Mouse (Mus musculus): Measurements from ENCODE around the gene Gm3854. TPM values are rescaled to one million over a fixed set of nuclear protein-coding genes. Genes with fewer than 3 reads are reported as not detected.
"Not testable (repeated sequence)": the region's sequence is repeated elsewhere in the genome, so short reads cannot be mapped to it uniquely, and the experiment has no call there.

Gene Gm3854
- polyA plus RNA-seq, 1 experiment from 2014 or later: 3.4 TPM

GRCm38 (mm10) chr7:6363047-6363488, 19.5 kb downstream of the Gm3854 start, which contains the start of gene Zfp78:
Zfp78 (plus strand) TSS chr7:6363280.
- Histone ChIP-seq H3K9me3 (no peaks in the 10 kb centered on the region), H3K4me1 (replicated peaks) (peaks cover 16% of the 10 kb centered on the region)

GRCm38 (mm10) chr7:6364761-6365160, 21.2 kb downstream of the Gm3854 start:
- DNase-seq (ENCODE audit: low spot score): no peak
- Histone ChIP-seq H3K36me3 (no peaks in the 10 kb centered on the region), H3K27me3 (ENCODE audit: insufficient read depth, poor library complexity, severe bottlenecking) (no peaks in the 10 kb centered on the region), H3K27ac (no peak overlapping the region), H3K9me3 (no peaks in the 10 kb centered on the region), H3K4me1 (replicated peaks) (peaks cover 16% of the 10 kb centered on the region), H3K4me3 (no peak overlapping the region)
- WGBS: 77% methylated on average over 1 of the region's 1 CpGs

More at GRCm38 (mm10) chr7:6363047-6363488, 19.5 kb downstream of the Gm3854 start, which contains the start of gene Zfp78:
- Histone ChIP-seq H3K4me3 (peak within 1 kb of the TSS; percentile 59), H3K27ac (peak within 1 kb of the TSS; percentile 90), H3K36me3 (no peaks in the 10 kb centered on the region), H3K27me3 (ENCODE audit: insufficient read depth, poor library complexity, severe bottlenecking) (no peaks in the 10 kb centered on the region)
- DNase-seq (ENCODE audit: low spot score): peak; percentile 90
- WGBS: under 1% methylated on average over 23 of the region's 23 CpGs

GRCm38 (mm10) chr7:6367185-6367584, 23.6 kb downstream of the Gm3854 start:
- Histone ChIP-seq H3K27ac (no peak overlapping the region), H3K36me3 (no peaks in the 10 kb centered on the region), H3K4me3 (no peak overlapping the region), H3K27me3 (ENCODE audit: insufficient read depth, poor library complexity, severe bottlenecking) (no peaks in the 10 kb centered on the region), H3K4me1 (replicated peaks) (peaks cover 7% of the 10 kb centered on the region), H3K9me3 (no peaks in the 10 kb centered on the region)
- 87% methylated on average over 5 of the region's 5 CpGs for WGBS
- DNase-seq (ENCODE audit: low spot score): no peak

GRCm38 (mm10) chr7:6368146-6368545, 24.6 kb downstream of the Gm3854 start:
- DNase-seq (ENCODE audit: low spot score); H3K27ac ChIP-seq; H3K9me3 ChIP-seq; H3K36me3 ChIP-seq; H3K4me3 ChIP-seq; H3K4me1 ChIP-seq (replicated peaks); H3K27me3 ChIP-seq (ENCODE audit: insufficient read depth, poor library complexity, severe bottlenecking): not testable (repeated sequence)
- 75% methylated on average over 5 of the region's 5 CpGs for WGBS

- H3K4me1 ChIP-seq (replicated peaks): no peaks in the 10 kb centered on the region
- no peaks in the 10 kb centered on the region for H3K36me3 ChIP-seq
- 85% methylated on average over 3 of the region's 3 CpGs for WGBS
- no peaks in the 10 kb centered on the region for H3K9me3 ChIP-seq
- no peak overlapping the region for H3K4me3 ChIP-seq
- H3K27me3 ChIP-seq (ENCODE audit: insufficient read depth, poor library complexity, severe bottlenecking): no peaks in the 10 kb centered on the region
- H3K27ac ChIP-seq: no peak overlapping the region
- DNase-seq (ENCODE audit: low spot score): no peak
These were observed 25.9 kb downstream of the Gm3854 start for GRCm38 (mm10) chr7:6369460-6369859.

- H3K27me3 ChIP-seq (ENCODE audit: insufficient read depth, poor library complexity, severe bottlenecking): no peaks in the 10 kb centered on the region
- H3K4me1 ChIP-seq (replicated peaks): no peaks in the 10 kb centered on the region
- H3K4me3 ChIP-seq: no peak overlapping the region
- DNase-seq (ENCODE audit: low spot score): no peak
- no peaks in the 10 kb centered on the region for H3K9me3 ChIP-seq
- WGBS: 89% methylated on average over 3 of the region's 3 CpGs
- no peak overlapping the region for H3K27ac ChIP-seq
- H3K36me3 ChIP-seq: no peaks in the 10 kb centered on the region
These were observed 29.4 kb downstream of the Gm3854 start for GRCm38 (mm10) chr7:6372993-6373392.

- Histone ChIP-seq H3K9me3 (no peaks in the 10 kb centered on the region), H3K4me1 (replicated peaks) (peaks cover 11% of the 10 kb centered on the region), H3K27me3 (ENCODE audit: insufficient read depth, poor library complexity, severe bottlenecking) (no peaks in the 10 kb centered on the region), H3K27ac (no peak overlapping the region), H3K36me3 (peaks cover 6% of the 10 kb centered on the region; the same call in 1 of the 2 replicates), H3K4me3 (no peak overlapping the region)
- DNase-seq (ENCODE audit: low spot score): no peak
- WGBS: 87% methylated on average over 8 of the region's 8 CpGs
These were observed 34.9 kb downstream of the Gm3854 start for GRCm38 (mm10) chr7:6378441-6378840.

- 76% methylated on average over 2 of the region's 2 CpGs for WGBS
- no peak for DNase-seq (ENCODE audit: low spot score)
- Histone ChIP-seq H3K36me3 (peaks cover 6% of the 10 kb centered on the region; the same call in 1 of the 2 replicates), H3K27me3 (ENCODE audit: insufficient read depth, poor library complexity, severe bottlenecking) (no peaks in the 10 kb centered on the region), H3K9me3 (no peaks in the 10 kb centered on the region), H3K27ac (no peak overlapping the region), H3K4me3 (no peak overlapping the region), H3K4me1 (replicated peaks) (peaks cover 19% of the 10 kb centered on the region)
These were observed 37.9 kb downstream of the Gm3854 start for GRCm38 (mm10) chr7:6381431-6381830.

GRCm38 (mm10) chr7:6383044-6383455, 39.5 kb downstream of the Gm3854 start, which contains the start of gene Zfp28:
Zfp28 (plus strand) TSS chr7:6383295.
- Histone ChIP-seq H3K4me3 (peak within 1 kb of the TSS; percentile 70), H3K4me1 (replicated peaks) (peaks cover 19% of the 10 kb centered on the region), H3K36me3 (peaks cover 20% of the 10 kb centered on the region), H3K27ac (peak within 1 kb of the TSS; percentile 86), H3K27me3 (ENCODE audit: insufficient read depth, poor library complexity, severe bottlenecking) (no peaks in the 10 kb centered on the region), H3K9me3 (peaks cover 2% of the 10 kb centered on the region; the same call in 1 of the 2 replicates)
- peak; percentile 98 for DNase-seq (ENCODE audit: low spot score)
- WGBS: under 1% methylated on average over 28 of the region's 28 CpGs

- peaks cover 18% of the 10 kb centered on the region for H3K36me3 ChIP-seq
- DNase-seq (ENCODE audit: low spot score): no peak
- H3K9me3 ChIP-seq: peaks cover 2% of the 10 kb centered on the region; the same call in 1 of the 2 replicates
- peak overlapping the region; percentile 86; the same call in 1 of the 2 replicates for H3K27ac ChIP-seq
- H3K4me3 ChIP-seq: peak overlapping the region; percentile 70
- no peaks in the 10 kb centered on the region for H3K27me3 ChIP-seq (ENCODE audit: insufficient read depth, poor library complexity, severe bottlenecking)
- peaks cover 19% of the 10 kb centered on the region for H3K4me1 ChIP-seq (replicated peaks)
- WGBS: 78% methylated on average over 8 of the region's 8 CpGs
These were observed 40.5 kb downstream of the Gm3854 start for GRCm38 (mm10) chr7:6384011-6384410.

GRCm38 (mm10) chr7:6386995-6387394, 43.4 kb downstream of the Gm3854 start:
- whole genome bisulfite sequencing: 95% methylated on average over 8 of the region's 8 CpGs
- no peak overlapping the region for H3K4me3 ChIP-seq
- peaks cover 19% of the 10 kb centered on the region for H3K4me1 ChIP-seq (replicated peaks)
- no peaks in the 10 kb centered on the region for H3K27me3 ChIP-seq (ENCODE audit: insufficient read depth, poor library complexity, severe bottlenecking)
- H3K36me3 ChIP-seq: peaks cover 48% of the 10 kb centered on the region
- peaks cover 2% of the 10 kb centered on the region; the same call in 1 of the 2 replicates for H3K9me3 ChIP-seq
- DNase-seq (ENCODE audit: low spot score): no peak
- H3K27ac ChIP-seq: no peak overlapping the region

- Histone ChIP-seq H3K36me3 (peaks cover 67% of the 10 kb centered on the region), H3K4me1 (replicated peaks) (peaks cover 3% of the 10 kb centered on the region), H3K4me3 (no peak overlapping the region), H3K27ac (no peak overlapping the region), H3K9me3 (peaks cover 10% of the 10 kb centered on the region; the same call in 1 of the 2 replicates), H3K27me3 (ENCODE audit: insufficient read depth, poor library complexity, severe bottlenecking) (no peaks in the 10 kb centered on the region)
- no peak for DNase-seq (ENCODE audit: low spot score)
- WGBS: 83% methylated on average over 5 of the region's 5 CpGs
These were observed 45.4 kb downstream of the Gm3854 start for GRCm38 (mm10) chr7:6388971-6389370.

- Histone ChIP-seq H3K36me3 (peaks cover 72% of the 10 kb centered on the region), H3K27ac (no peak overlapping the region), H3K27me3 (ENCODE audit: insufficient read depth, poor library complexity, severe bottlenecking) (no peaks in the 10 kb centered on the region), H3K9me3 (peaks cover 13% of the 10 kb centered on the region; the same call in 1 of the 2 replicates), H3K4me3 (no peak overlapping the region), H3K4me1 (replicated peaks) (no peaks in the 10 kb centered on the region)
- no peak for DNase-seq (ENCODE audit: low spot score)
- WGBS: 76% methylated on average over 5 of the region's 5 CpGs
These were observed 45.9 kb downstream of the Gm3854 start for GRCm38 (mm10) chr7:6389449-6389848.
